Mouse (Mus musculus) CD4-positive, CD25-positive, alpha-beta regulatory T cell, adult 2 months (primary cell): ENCODE measurements around the gene Calcoco1.
A peak's percentile ranks its signal among the peaks of the same experiment; 100 is the strongest.

Experiments
- DNase-seq: peaks from one replicate; pipeline ENCODE4 v3.0.0-alpha.2; 2012; ENCODE audit warnings: low read depth, low spot score

Calcoco1 gene

DNA sequence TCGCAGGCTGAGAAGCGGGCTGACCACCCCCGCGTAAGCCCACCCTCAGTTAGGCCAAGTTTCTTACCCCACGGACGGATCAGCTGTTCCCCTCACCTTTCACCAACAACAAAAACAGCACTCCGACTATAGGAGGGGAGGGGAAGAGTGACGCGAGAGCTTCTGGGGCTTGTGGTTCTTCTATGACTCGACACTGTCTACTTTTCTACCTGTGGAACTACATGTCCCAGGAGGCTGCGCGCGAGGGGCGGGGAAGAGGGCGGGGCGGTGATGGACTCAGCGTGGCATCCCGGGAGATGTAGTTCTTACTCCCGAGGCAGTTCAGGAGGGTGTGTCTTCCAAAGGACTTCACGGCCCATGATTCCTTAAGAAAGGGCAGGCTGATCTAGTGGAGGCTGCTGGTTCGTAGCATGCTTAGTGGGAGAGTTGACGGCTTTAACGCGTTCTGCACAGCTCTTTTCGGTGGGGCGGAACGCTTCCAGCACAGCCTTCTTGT is at the start of gene Calcoco1:
Gene Calcoco1, minus strand, starts transcription at position 199 of the 496 bp plus-strand sequence.
- peak; percentile 97 for DNase-seq

- DNase-seq: no peak
Measured at GRCm38 (mm10) chr15:102770866-102771265, 48.9 kb upstream of the Calcoco1 start.

DNA sequence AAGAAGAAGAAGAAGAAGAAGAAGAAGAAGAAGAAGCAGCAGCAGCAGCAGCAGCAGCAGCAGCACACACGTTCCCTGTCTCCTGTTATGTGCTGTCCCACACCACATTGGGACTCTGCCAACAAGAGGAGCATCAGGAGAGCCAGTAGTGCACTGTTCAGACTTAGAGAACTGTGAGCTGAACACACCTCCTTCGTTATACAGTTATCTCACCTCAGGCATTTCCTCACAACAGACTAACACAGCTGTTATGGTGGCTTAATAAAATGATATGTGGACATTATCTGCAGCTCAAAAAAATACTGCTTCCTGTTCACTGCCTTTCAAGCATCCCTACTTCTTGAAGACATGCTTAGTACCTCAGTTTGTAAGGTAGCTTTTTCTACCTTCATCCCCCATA is 43.2 kb upstream of the Calcoco1 start:
- no peak for DNase-seq

- DNase-seq: peak; percentile 57
Measured at GRCm38 (mm10) chr15:102761745-102762378, 39.9 kb upstream of the Calcoco1 start.

- DNase-seq: no peak
Measured at GRCm38 (mm10) chr15:102757686-102758085, 35.7 kb upstream of the Calcoco1 start.

DNA sequence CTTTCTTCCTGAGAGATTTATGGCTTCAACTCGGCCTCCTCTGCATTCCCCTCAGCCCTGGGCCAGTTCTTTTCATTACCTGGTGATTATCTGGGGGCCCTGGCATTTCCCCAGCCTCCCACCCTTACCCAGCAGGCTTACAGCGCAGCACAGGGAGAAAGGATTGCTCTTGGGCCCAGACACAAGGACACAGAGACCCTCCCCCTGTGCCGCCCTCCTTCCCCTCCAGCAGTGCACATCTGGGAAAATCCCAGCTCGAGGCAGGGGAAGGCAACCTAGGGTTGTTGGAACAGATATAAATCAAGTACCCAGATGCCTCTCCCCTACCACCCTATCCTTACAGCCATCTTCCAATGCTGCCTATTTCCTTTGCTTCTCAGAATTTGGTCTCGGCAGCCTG is 33.1 kb upstream of the Calcoco1 start:
- no peak for DNase-seq

GRCm38 (mm10) chr15:102754361-102754760 is 32.4 kb upstream of the Calcoco1 start:
- no peak for DNase-seq

DNA sequence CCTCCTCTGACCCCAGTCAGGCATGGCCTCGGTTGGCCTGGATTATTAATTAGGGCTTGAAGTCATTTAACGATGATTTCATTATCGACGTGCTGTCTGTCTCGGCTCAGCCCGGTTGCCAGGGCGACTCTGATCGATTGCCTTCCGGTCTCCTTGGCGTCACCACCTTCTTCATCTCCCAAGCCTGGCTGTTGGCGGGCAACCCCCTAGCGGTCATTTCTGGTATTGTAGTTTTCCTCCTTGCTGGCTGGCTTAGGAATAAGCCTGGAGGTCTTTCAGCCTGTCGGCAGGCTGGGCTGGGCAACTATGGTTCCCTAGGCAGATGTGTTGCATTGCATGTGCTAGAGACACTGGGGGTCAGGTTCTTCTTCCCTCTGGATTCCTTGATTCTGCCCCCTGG is 31.2 kb upstream of the Calcoco1 start:
- peak; percentile 76 for DNase-seq

- no peak for DNase-seq
Measured at GRCm38 (mm10) chr15:102752164-102752563, 30.2 kb upstream of the Calcoco1 start.

DNA sequence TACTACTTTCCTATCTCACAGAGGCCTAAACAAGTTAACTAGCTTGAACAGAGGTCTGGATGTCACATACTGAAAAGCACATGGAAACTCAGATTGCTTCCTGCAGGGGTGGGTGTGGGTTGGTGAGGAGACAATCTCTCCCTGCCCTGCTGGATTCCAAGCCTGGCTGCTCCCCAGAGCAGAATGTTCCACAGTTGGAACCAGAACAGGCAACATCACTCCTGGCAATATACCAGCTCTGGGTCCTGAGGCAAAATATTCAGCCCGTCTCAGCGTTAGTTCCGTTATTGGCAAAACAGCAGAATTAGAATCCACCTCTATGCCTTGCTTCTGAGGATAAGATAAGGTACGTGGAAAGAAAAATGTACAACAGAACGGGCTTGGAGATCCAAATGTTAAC is 28.3 kb upstream of the Calcoco1 start:
- no peak for DNase-seq

DNA sequence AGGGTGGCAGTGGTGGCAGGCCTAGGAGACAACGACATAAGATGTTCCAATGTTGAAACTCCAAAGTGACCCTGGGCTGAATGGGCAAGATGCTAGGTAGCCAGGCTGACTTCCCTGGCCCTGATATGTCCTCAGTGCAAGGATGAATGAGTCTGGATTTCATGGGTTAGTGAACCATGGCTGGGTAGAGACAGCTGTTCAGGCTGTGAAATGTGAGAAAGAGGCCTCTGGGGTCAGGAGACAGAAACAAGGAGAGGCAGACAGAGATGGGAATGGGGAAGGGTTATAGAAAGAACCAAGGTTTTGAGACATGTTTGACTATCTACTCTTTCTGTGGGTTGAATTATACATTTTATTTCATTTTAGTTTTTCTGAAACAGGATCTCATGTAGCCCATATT is 27.1 kb upstream of the Calcoco1 start:
- DNase-seq: no peak

GRCm38 (mm10) chr15:102747853-102748252 is 25.9 kb upstream of the Calcoco1 start:
- DNase-seq: no peak

GRCm38 (mm10) chr15:102747286-102747640 is 25.3 kb upstream of the Calcoco1 start:
- peak; percentile 22 for DNase-seq

GRCm38 (mm10) chr15:102746488-102747285 is 24.7 kb upstream of the Calcoco1 start:
- peak; percentile 68 for DNase-seq

DNA sequence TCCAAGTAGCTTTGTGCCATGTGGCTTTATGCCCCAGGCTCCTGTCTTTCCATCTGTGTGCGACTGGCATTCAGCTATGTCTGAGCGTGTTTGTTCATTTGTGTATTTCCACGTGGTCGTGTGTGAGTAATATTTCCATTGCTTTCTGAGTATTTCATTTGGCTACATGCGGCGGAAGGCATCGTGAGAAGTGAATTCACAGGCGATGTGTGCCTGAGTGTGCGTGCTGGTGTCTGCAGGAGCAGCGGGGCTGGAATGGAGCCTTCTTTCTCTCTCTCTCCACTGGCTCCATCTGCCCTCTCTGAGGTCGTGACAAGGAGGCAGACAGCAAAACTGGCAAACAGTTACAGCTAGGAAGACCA is 24.1 kb upstream of the Calcoco1 start:
- peak; percentile 39 for DNase-seq

- DNase-seq: no peak
Measured at GRCm38 (mm10) chr15:102745387-102745786, 23.4 kb upstream of the Calcoco1 start.

DNA sequence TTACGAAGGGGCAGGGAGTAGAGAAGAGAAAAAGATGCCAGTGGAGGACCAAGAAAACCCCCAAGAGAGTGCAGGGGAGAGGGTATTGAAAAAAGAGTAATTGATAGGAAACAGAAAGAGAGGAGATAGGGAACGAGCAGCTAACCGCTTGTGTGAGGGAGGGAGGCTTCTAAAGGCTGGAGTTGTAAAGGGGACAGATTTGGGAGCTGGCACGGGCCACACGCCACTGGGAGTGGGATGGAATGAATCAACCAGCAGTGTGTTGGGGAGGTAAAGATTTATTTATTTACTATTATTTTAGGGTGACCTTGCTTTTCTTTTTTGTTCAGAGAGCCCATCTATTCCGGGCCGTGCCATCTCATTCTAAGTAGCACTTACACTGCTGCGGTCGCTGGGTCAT is 22.9 kb upstream of the Calcoco1 start:
- no peak for DNase-seq

GRCm38 (mm10) chr15:102744416-102744815 is 22.4 kb upstream of the Calcoco1 start:
- no peak for DNase-seq

DNA sequence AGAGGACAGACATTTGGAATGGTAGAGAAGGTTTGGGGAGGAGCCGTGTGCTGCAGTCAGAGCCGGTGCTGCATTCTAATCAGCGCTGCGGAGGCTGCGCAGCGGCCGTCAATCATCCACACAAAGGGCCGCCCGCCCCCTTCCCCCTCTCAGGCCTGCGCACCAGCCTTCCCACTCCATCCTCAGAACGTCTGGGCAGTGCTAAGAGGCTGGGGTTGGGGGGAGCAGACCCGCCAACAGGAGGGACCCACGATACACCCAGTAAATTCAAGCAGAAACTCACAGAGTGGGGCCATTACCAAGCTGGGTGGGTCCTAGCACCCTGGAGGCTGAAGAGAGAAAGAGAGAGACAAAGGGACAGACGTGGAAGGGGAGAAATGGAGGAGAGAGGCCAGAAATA is 22.0 kb upstream of the Calcoco1 start:
- peak; percentile 36 for DNase-seq

DNA sequence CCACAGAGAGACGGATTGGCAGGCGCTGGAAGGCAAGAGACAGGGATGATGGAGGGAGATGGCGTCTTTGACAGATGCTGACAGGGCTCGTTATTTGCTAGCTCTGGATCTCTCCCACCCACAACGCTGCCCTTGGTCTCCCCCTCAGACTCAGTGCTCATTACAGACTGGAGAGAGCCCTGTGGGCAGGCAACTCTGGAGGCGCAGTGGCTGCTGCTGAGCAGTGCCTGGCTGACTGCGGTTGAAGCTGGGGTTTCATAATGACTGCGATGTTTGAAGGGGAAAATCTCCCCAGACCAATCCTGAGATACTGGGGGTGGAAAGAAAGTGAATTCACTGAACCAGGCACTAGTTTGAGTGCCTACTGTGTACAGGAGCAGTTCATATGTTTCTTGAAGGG is 21.2 kb upstream of the Calcoco1 start:
- DNase-seq: peak; percentile 79

- peak; percentile 95 for DNase-seq
Measured at GRCm38 (mm10) chr15:102742589-102742988, 20.6 kb upstream of the Calcoco1 start.

GRCm38 (mm10) chr15:102739520-102740297 is 17.7 kb upstream of the Calcoco1 start:
- peak; percentile 77 for DNase-seq
